Mouse (Mus musculus) lung, postnatal 10 days (tissue): ENCODE results near the gene Wfdc15b.
"Not testable (repeated sequence)": the region's sequence is repeated elsewhere in the genome, so short reads cannot be mapped to it uniquely, and the experiment has no call there.

Experiments
- DNase-seq: peaks from one replicate; pipeline ENCODE4 v3.0.0; 2021

Gene Wfdc15b

GRCm38 (mm10) chr2:164221522-164221921 is at the start of gene Wfdc15b:
Gene Wfdc15b, minus strand, starts transcription at chr2:164221660.
- no peak for DNase-seq

GRCm38 (mm10) chr2:164256540-164256939 is 35.1 kb upstream of the Wfdc15b start, which contains the start of gene Svs3b:
Gene Svs3b, minus strand, starts transcription at chr2:164256640.
- DNase-seq = not testable (repeated sequence)

- DNase-seq = no peak
Observed at GRCm38 (mm10) chr2:164238366-164238765, 16.9 kb upstream of the Wfdc15b start, which contains the start of gene Svs2. Gene Svs2, minus strand, starts transcription at chr2:164238466.

- DNase-seq = no peak
Observed at GRCm38 (mm10) chr2:164232671-164233070, 11.2 kb upstream of the Wfdc15b start.

- no peak for DNase-seq
Observed at GRCm38 (mm10) chr2:164228361-164229070, 7.1 kb upstream of the Wfdc15b start.

- no peak for DNase-seq
Observed at GRCm38 (mm10) chr2:164219295-164219694, 2.2 kb downstream of the Wfdc15b start.

GRCm38 (mm10) chr2:164212711-164213110 is 8.7 kb downstream of the Wfdc15b start:
- DNase-seq = no peak

- no peak for DNase-seq
Observed at GRCm38 (mm10) chr2:164210892-164211291, 10.6 kb downstream of the Wfdc15b start.

- DNase-seq = no peak
Observed at GRCm38 (mm10) chr2:164206676-164207075, 14.8 kb downstream of the Wfdc15b start.

GRCm38 (mm10) chr2:164206011-164206410 is 15.4 kb downstream of the Wfdc15b start:
- DNase-seq = not testable (repeated sequence)

GRCm38 (mm10) chr2:164199626-164200327 is 21.7 kb downstream of the Wfdc15b start, which contains the start of gene Wfdc15a:
Gene Wfdc15a, minus strand, starts transcription at chr2:164200130.
- no peak for DNase-seq

GRCm38 (mm10) chr2:164196700-164196990 is 24.8 kb downstream of the Wfdc15b start:
- DNase-seq = no peak

- DNase-seq = no peak
Observed at GRCm38 (mm10) chr2:164195971-164196699, 25.3 kb downstream of the Wfdc15b start.

GRCm38 (mm10) chr2:164194959-164195630 is 26.4 kb downstream of the Wfdc15b start:
- no peak for DNase-seq

GRCm38 (mm10) chr2:164192279-164192678 is 29.2 kb downstream of the Wfdc15b start:
- DNase-seq = no peak

- DNase-seq = peak; percentile 72
Observed at GRCm38 (mm10) chr2:164190576-164190975, 30.9 kb downstream of the Wfdc15b start, which contains the start of gene Wfdc12. Gene Wfdc12, minus strand, starts transcription at chr2:164190608.

GRCm38 (mm10) chr2:164188722-164189121 is 32.7 kb downstream of the Wfdc15b start:
- no peak for DNase-seq

GRCm38 (mm10) chr2:164184145-164184719 is 37.2 kb downstream of the Wfdc15b start:
- peak; percentile 31 for DNase-seq

GRCm38 (mm10) chr2:164183340-164183739 is 38.1 kb downstream of the Wfdc15b start:
- no peak for DNase-seq

GRCm38 (mm10) chr2:164182692-164183255 is 38.7 kb downstream of the Wfdc15b start, which contains the start of gene Wfdc5:
Gene Wfdc5, minus strand, starts transcription at chr2:164182742.
- no peak for DNase-seq

- DNase-seq = peak; percentile 20
Observed at GRCm38 (mm10) chr2:164180770-164181169, 40.7 kb downstream of the Wfdc15b start.

GRCm38 (mm10) chr2:164180124-164180523 is 41.3 kb downstream of the Wfdc15b start:
- peak; percentile 58 for DNase-seq
